Mouse (Mus musculus) layer of hippocampus, adult 18-20 months (tissue): Measurements from ENCODE around the gene Xntrpc. TPM values are rescaled to one million over a fixed set of nuclear protein-coding genes. Genes with fewer than 3 reads are reported as not detected.

Experiments
- DNase-seq, 2 experiments: peaks; one replicate each; pipeline ENCODE4 v3.0.0; 2022; ENCODE audit warnings: low spot score in 2 of 2
- total RNA-seq, 2 experiments: library from RNA; stranded (reverse); gene quantifications; 2 replicates each; pipeline ENCODE4 v1.2.3; 2021

Xntrpc gene
- total RNA-seq, 2 experiments from 2014 or later, result 2.0 to 3.3 TPM

GRCm38 (mm10) chr7:102080311-102080710 lies 14.8 kb downstream of the Xntrpc start:
- DNase-seq, result no peak

GRCm38 (mm10) chr7:102081784-102082183 lies 16.3 kb downstream of the Xntrpc start:
- DNase-seq, result no peak

GRCm38 (mm10) chr7:102082816-102083215 lies 17.3 kb downstream of the Xntrpc start, which contains the start of gene Trpc2:
Gene Trpc2, plus strand, starts transcription at chr7:102083116.
- DNase-seq, result no peak

- DNase-seq, result no peak
Observed at GRCm38 (mm10) chr7:102084041-102084696, 18.7 kb downstream of the Xntrpc start.

- DNase-seq, result peak in 1 of 2 experiments; percentile 44
Observed at GRCm38 (mm10) chr7:102087336-102087735, 21.8 kb downstream of the Xntrpc start.

DNA sequence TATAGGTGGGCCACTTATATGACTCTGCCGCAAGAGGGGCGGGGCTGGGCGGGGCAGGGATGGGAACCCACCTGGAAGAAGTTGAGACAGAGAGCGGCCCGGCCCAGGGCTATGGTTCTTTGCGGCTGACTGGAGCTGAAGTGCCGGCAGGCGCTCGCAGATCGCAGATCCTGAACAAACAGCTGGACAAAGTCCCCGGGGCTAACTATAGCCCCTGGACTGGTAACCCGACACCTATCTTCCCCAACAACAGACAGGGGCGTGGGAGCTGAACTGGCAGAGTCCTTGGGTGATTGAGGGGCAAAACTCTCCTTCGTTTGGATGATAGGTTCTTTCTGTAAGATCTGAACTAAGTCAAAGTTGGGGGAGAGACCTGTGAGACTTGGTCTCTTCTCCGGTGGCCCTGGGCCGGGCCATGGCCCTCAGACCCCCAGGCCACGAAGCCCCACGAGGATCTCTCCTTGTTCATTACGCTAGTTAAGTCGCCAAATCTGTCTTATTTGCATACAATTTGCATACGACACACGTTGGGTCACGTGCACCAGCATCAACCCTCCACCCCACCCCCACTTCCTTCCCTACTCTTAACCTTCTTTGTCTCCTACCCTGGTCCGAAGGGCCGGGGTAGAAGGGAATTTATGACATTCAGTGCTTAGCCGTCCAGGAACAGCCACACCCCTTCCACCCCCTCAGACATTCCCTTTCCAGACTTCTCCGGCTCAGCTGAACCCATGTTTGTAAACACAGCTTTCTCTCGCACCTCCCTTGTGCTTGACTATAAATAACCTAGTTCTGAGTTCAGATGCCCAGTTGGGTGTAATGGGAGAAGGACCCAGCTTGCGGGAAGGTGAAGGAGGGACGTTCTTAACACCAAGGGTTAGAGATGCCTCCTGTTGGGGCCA lies 34.5 kb downstream of the Xntrpc start:
- DNase-seq, result no peak

DNA sequence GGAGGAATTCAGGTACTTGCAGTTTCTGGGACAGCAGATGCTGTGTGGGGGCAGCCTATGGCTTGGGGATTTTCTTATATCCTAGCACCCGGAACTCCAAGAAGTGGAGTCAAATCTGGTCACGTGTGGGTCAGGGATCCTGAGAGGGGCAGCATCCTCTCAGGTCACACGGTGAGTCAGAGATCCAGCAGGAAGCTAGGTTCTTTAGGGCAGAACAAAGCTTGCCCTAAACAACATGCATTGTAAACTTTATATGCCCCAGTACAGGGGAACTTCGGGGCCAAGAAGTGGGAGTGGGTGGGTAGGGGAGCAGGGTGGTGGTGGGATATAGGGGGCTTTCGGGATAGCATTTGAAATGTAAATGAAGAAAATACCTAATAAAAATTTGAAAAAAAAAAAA lies 35.4 kb downstream of the Xntrpc start:
- no peak for DNase-seq

GRCm38 (mm10) chr7:102101487-102101886 lies 36.0 kb downstream of the Xntrpc start, which contains the start of gene Art1:
Gene Art1, plus strand, starts transcription at chr7:102101743.
- no peak for DNase-seq

- DNase-seq, result no peak
Observed at GRCm38 (mm10) chr7:102102241-102102640, 36.7 kb downstream of the Xntrpc start.

- no peak for DNase-seq
Observed at GRCm38 (mm10) chr7:102102696-102103095, 37.2 kb downstream of the Xntrpc start.

- no peak for DNase-seq
Observed at GRCm38 (mm10) chr7:102103555-102103954, 38.0 kb downstream of the Xntrpc start.

DNA sequence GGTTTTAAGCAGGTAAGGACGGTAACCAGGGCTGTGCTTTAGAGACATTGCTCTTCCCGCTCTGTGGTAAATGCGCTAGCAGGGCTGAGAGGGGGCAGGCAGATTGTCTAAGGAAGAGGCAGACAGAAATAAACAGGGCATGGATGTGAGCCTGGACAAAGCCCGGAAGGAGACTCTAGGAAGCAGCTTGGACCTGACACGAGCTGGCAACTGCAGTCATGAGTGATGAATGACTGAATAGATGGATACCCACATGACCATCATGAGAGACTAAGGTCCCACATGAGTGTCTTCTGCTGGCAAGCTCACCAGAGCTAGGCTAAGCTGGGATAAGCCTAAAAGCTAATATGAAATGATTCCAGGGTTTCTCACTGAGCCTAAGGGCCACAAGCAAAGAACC lies 38.6 kb downstream of the Xntrpc start:
- no peak for DNase-seq

GRCm38 (mm10) chr7:102106700-102107141 lies 41.2 kb downstream of the Xntrpc start:
- no peak for DNase-seq

DNA sequence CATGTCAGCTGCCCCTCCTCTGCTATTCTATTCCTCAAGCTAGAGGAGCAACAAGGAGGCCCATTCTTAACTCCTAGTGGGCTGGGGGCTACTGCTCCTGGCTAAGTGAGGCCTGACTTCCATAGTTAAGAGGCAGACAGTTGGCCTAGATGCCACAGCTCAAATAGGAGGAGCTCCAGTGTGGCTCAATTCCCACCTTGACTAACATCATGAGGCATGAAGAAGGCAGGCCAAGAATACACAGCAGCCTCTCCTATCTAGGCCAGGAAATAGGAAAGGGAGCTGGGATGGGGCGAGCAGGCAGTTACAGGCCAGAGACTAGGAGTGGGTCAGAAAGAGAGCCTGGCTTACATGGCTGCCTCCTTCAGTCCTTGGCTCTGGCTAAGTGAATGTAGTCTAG lies 42.7 kb downstream of the Xntrpc start:
- no peak for DNase-seq

DNA sequence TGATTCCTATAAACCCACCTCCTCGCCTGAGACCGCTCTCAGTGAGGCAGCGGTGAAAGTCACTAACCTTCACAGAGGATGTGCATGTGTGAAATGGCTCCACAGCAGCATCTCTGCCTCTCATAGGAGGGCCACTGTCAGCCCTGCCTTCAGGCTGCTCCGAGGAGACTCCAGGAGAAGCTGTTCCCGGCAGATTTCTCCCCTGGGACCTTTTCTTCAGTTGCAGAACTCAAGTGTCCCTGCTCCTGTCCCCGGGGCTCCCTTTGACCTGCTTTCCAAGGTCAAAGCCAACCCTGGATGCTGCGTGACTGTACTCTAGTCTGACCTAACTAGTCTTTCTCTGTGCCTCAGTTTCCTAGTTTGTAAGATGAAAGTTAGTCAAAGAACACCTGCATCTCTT lies 43.7 kb downstream of the Xntrpc start, which contains the start of gene Art5:
TSS of gene Art5 (minus strand) at position 319 of the 400 bp plus-strand sequence.
- no peak for DNase-seq

DNA sequence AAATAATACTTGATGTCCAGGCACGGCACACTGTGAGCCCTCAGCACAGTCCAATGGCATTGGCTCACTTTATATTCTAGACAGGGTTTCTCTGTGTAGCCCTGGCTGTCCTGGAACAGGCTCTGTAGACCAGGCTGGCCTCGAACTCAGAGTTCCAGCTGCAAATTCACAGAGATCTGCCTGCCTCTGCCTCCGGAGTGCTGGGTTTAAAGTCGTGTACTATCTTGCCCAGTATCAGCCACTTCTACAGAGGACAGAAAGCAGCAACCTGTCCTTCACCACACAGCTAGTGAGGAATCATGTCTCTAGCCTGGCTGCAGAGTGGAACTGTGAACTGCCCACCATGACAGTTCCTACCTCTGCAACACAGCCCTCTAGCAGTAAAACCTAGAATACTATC lies 44.2 kb downstream of the Xntrpc start:
- DNase-seq, result no peak

DNA sequence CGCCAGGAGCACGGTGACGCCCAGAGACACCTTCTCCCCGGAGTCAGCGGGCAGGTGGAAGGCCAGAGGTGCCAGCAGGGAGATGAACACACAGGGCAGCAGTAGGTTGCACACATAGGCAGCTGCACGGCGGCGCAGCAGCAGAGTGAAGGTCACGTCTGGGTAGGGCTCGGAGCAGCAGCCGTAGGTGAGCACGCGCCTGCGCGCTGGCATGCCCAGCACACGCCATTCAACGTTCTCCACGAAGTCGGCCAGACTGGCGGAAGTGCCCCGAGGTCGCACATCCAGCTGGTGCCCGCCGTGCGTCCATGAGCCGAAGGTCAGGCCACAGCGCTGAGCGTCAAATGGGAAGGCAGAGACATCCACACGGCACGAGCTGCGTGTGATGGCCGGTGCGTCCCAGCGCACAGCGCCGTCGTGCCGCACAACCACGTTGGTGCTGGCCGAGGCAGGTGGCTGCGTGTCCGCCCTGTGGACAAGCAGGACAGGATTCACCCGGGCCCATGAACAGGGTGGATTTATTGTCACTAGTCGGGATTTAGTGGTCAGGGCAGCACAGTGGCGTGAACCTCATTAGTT lies 47.7 kb downstream of the Xntrpc start:
- no peak for DNase-seq

- DNase-seq, result no peak
Observed at GRCm38 (mm10) chr7:102116579-102117331, 51.2 kb downstream of the Xntrpc start, which contains the start of gene Chrna10. Gene Chrna10, minus strand, starts transcription at chr7:102116828.

GRCm38 (mm10) chr7:102117382-102117781 lies 51.9 kb downstream of the Xntrpc start:
- no peak for DNase-seq

GRCm38 (mm10) chr7:102120326-102120725 lies 54.8 kb downstream of the Xntrpc start:
- DNase-seq, result no peak

- no peak for DNase-seq
Observed at GRCm38 (mm10) chr7:102132395-102132794, 66.9 kb downstream of the Xntrpc start.
